Mouse (Mus musculus) gastrocnemius, postnatal 36 days (tissue): ENCODE measurements at regions not wholly inside any gene's neighbourhood (a gene's known extent, or its start where the extent isn't known, plus 50 kb on each side); places are given as distances from the start of the nearest gene placed in this dataset.
A peak's percentile ranks its signal among the peaks of the same experiment; 100 is the strongest.
"Not testable (repeated sequence)": the region's sequence is repeated elsewhere in the genome, so short reads cannot be mapped to it uniquely, and the experiment has no call there.

Experiments used
- DNase-seq, 2 experiments: peaks; one replicate each; pipeline ENCODE4 v3.0.0; 2022
- intact Hi-C: fragments of 180-260 bp; cut with DNase I; formaldehyde crosslinking; loops from one replicate; pipeline ENCODE4 v1.15.1; 2025
- microRNA-seq, 2 experiments: library from miRNA; unstranded; fragments of <30 nt; microRNA quantifications; one replicate each; pipeline ENCODE4 v1.2.0; 2021

DNA sequence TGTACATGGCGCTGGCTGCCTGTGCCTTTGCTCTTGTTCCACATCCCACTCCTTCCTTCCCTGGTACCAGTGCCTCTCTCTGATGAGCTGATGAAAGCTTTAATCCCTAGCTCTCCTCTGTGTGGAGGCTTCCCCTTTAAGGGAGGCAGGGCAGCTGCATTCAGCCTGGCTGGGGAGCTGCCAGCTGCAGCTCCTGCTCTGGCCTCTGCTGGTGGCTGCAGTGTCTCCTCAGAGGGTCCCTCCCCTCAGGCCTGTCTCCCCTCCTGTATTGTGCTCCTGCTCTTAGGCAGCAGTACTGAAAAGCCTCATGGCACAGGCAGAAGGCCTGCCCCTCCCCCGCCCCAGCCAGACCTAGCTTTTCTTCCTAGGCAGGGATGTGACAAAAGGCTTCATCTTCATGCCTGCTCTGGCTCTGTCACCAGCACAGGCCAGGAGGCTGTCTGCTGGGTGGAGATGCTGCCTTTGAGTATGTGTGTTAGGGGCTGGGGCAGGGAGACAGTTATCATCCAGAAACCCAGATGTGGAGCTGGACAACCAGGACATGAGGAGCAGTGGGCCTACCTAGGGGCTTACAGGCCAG, 97.7 kb upstream of the Zcchc13 start:
- DNase-seq = peak in 1 of 2 experiments; percentile 17
- intact Hi-C loops = not testable (repeated sequence)

DNA sequence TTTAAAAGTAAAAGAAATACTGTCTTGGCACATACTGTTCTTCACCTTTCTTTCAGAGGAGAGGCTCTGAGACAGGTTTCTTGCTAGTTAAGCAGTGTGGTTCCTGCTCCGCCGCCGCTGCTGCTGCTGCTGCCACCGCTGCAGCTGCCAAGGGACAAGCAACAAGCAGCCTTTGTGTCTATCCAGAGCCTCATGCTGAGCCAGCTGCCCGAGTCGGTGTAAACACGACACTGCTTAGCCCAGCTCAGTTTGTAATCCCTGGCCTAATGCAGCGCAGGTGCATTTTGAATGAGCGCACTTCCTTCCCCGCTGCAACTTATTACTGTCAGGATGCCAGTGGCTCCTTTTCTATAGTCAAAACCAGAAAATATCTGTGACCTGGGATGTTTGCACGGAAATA, 97.1 kb upstream of the Zcchc13 start:
- DNase-seq = peak; percentile 15 to 23
- intact Hi-C loops = no loop called here

DNA sequence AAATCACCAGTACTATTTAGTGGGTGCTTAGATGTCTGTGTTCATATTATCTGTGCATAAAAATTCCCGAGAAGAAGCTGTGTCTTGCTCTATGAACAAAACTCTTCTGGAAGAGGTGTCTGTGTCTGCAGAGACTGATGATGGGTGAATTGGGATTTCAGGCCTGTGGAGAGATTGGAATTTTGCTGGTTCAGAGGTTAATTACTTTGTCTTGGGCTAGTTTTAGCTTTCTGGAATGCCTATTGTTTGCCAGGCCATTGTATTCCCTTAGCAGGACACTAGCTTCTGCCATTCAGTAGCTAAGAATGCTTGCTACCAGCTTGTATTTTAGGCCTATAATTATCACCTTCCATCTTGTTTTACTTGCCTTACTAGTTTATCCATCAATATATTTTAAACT, 96.6 kb upstream of the Zcchc13 start:
- no peak for DNase-seq
- intact Hi-C loops = no loop called here

DNA sequence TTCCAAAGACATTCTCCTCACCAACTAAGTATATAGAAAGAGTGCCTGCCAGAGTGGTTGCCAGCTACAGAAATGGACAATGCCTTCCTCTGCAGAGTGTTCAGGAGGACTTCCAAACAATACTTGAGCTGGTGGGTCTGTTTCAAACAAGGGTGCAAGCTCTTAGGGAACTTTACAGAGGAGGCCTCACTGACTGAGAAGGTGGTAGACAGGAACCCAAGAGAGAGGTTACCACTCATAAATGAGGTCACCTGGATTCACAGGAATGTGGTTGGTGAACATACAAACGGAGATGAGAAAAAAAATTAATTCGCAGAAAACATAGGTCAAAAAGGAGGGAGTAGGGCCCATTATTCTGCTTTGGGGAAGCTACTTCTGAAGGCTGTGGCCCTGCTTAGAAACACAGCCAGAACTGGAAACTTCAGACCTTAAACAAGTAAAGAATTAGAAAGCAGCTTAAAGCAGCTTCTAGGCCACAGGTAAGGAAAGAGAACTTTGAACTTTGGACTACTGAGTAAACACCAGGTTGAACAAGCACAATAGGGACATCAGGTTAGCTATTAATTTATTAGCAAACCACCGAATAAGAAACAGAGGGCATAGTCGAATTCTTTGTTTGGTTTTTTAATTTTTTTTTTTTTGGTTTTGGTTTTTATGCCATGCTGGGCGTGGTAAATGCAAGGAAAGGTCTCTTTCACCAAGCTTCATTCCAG, 83.7 kb upstream of the Zcchc13 start:
- intact Hi-C loops = no loop called here

DNA sequence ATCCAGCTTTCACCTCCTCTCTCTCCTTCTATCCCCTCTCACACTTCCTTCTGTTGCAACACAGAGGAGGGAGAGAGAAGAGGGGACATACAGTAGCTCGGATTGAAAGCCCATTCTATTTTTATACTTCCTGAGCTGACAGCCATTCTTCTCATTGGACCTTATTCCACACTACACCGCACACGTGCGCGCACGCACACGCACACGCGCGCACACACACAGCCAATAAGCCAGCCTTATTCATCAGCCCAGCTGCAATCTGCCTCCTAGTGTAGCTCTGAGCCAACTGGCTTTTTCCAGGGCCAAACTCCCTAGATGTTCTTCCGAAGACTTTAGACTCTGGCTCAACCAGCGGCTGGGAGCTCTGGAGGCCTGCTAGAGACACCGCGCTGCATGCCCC, 79.1 kb upstream of the Zcchc13 start:
- DNase-seq = peak; percentile 24 to 39
- intact Hi-C loops = no loop called here

More for the DNA sequence above, 83.7 kb upstream of the Zcchc13 start:
- no peak for DNase-seq

DNA sequence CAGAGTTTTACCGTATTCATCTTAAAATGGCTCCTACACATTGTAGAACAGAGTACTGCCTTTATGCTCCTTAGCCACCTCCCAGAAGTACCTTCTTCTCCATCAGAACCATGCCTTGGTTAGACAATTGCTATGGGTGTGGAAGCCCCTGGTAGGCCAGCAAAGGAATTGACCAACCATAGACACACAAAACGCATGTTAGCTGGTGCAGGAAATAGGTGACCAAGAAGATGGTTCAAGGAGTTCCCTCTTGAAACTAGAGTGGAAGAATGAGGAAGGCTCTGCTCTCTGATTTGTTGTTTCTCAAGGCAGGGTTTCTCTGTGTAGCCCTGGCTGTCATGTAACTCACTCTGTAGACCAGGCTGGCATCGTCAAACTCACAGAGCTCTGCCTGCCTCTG, 77.2 kb upstream of the Zcchc13 start:
- intact Hi-C loops = no loop called here
- DNase-seq = no peak

DNA sequence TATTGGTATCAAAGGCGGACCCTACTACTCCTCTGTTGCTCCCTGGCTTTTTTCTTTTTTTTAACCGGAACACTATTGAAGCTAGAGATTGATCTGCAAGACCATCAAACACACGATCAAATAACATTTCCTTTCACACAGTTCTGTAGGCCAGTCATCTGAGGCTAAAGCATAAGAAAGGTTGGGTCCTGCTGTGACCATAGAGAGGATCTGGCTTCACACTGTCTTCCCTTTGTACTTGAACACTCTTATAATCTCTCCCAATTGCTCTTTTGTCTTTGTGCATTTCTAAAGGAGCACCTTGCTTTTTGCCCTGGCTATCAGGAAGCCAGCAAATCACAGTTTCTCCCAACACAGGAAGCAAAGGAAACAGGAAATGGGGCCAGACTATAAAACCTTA, 76.8 kb upstream of the Zcchc13 start:
- no peak for DNase-seq
- intact Hi-C loops = no loop called here

DNA sequence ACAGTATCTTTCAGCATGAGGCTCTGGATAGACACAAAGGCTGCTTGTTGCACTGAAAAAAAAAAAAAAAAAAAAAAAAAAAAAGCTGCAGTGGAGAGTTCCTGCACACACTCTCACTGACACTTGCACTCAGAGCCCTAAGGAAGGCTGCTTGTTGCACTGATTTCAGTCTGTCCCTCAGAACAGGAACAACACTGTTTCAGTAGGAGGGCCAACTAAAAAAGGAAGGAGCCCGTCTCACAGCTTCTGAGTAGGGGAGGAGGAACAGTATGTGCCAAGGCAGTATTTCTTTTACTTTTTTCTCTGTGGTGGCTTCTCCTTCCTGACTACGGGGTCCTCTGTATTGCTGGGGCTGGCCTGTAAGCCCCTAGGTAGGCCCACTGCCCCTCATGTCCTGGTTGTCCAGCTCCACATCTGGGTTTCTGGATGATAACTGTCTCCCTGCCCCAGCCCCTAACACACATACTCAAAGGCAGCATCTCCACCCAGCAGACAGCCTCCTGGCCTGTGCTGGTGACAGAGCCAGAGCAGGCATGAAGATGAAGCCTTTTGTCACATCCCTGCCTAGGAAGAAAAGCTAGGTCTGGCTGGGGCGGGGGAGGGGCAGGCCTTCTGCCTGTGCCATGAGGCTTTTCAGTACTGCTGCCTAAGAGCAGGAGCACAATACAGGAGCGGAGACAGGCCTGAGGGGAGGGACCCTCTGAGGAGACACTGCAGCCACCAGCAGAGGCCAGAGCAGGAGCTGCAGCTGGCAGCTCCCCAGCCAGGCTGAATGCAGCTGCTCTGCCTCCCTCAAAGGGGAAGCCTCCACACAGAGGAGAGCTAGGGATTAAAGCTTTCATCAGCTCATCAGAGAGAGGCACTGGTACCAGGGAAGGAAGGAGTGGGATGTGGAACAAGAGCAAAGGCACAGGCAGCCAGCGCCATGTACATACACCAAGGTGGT, 75.1 kb upstream of the Zcchc13 start:
- DNase-seq, intact Hi-C loops: not testable (repeated sequence)

- DNase-seq = no peak
- intact Hi-C loops = no loop called here
These were observed 74.3 kb upstream of the Zcchc13 start for GRCm38 (mm10) chrX:103556046-103556445.

DNA sequence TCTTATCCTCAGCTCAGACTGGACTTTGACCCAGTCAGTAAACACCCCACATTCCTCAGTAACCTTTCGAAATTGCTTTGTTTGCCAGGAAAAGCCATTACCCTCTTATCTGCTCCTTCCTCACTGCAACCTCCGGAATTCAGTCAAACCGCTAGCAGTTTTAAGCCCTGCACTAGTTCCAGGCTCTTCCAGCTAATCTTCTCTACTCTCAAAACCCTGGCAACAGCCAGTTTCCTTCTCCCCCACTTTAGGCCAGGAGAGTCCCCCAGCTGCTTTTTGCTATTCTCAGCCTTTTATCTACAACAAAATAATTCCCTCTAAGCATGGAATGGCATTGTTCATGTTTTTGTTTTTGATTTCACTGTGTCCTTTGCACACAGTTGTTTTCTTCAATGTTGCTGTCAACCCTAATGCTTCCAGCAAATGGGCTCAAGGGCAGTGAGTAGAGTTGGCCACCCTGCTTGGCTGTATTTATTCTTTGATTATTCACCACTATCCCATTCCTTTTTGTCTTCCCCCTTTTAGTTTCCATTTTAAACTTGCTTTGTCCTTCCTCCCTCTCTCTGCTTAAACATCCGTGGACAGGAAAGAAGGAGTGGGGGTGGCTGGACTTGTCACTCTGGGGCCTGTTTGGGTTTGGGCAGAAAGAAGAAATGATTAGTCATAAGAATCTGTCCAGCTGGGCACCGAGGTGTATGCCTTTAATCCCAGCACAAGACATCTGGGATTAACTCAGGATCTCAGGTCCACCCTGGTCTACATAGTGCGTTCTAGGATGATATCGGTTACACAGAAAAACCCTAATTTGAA, 73.5 kb upstream of the Zcchc13 start:
- intact Hi-C loops = no loop called here

GRCm38 (mm10) chrX:103557496-103557895, 72.9 kb upstream of the Zcchc13 start:
- DNase-seq = no peak
- intact Hi-C loops = no loop called here

More for the DNA sequence above, 73.5 kb upstream of the Zcchc13 start:
- no peak for DNase-seq

DNA sequence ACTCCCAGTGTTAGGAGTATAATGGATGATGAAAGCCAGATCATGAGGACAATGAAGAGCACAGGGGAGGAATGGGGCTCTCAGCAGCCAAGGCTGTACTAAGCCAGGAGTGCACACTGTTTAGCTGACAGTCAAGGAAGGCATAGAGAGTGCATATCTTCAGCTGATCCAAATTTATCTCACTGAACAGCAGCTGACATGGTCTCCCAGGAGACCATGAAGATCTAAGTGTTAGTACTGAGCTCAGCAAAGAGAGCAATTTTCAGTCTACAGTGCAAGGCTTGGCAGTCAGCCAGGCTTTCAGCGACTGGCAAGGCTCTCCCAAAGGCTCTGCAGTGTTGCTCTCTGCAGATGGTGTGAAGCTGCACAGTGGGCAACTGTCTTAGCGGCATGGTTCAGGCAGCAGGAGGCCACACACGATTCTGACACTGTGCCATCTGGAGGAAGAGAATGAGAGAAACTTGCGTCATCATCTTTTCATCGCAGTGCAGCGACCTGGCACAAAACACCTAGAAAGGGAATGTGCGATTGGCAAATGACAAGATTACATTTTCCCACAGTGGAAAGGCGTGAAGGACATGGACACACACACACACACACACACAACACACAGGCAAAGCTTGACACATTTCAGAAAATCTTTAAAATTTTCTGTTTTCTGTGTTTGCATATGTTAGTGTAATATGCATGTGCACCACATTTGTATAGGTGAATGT, 66.7 kb upstream of the Zcchc13 start:
- intact Hi-C loops = no loop called here
- DNase-seq = peak; percentile 26 to 59

- DNase-seq = no peak
- intact Hi-C loops = no loop called here
These were observed 57.0 kb upstream of the Zcchc13 start for GRCm38 (mm10) chrX:103573344-103573743.

DNA sequence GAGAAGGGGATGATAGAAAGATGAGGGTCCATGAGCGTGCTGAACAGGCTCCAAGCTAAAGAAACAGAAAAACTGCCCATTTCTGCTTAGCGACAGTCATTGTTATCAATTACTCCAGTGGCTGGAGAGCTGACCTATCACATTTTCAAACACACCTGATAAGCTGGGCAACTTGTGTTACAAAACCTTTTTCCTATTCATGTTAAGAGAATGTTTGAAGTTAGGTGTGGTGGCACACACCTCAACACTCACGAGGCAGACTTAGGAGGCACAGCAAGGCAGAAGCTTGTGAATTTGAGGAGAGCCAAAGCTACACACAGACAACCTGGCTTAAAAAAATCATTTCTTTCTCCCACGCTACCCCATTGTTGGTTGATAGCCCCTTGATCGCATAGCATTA, 50.9 kb upstream of the Zcchc13 start:
- intact Hi-C loops = no loop called here
- DNase-seq = no peak

Small RNAs in the stretch of these regions (microRNA-seq; reads per million reads assigned to microRNA genes)
- gene Mir374b (0 reads per million in 2 experiments), gene Mir374c (0 reads per million in 2 experiments), gene Mir421 (99.5 to 140 reads per million in 2 experiments)
